Mouse (Mus musculus): Measurements from ENCODE around the gene Ccdc157.

- no peak for TF ChIP-seq CTCF (IDR thresholded peaks at IDR 0.05; ENCODE audit: low read depth)
- TF ChIP-seq EP300 (IDR thresholded peaks at IDR 0.05; ENCODE audit: low read depth) = no peak
Measured at GRCm38 (mm10) chr11:4141505-4141904, 18.6 kb downstream of the Ccdc157 start.
